Mouse (Mus musculus) retina, embryonic 14.5 days (tissue): ENCODE measurements around the gene Casq2.

Source experiments
- DNase-seq: peaks from one replicate; pipeline ENCODE4 v3.0.0-alpha.2; 2015; ENCODE audit warnings: low spot score

Casq2 gene

DNA sequence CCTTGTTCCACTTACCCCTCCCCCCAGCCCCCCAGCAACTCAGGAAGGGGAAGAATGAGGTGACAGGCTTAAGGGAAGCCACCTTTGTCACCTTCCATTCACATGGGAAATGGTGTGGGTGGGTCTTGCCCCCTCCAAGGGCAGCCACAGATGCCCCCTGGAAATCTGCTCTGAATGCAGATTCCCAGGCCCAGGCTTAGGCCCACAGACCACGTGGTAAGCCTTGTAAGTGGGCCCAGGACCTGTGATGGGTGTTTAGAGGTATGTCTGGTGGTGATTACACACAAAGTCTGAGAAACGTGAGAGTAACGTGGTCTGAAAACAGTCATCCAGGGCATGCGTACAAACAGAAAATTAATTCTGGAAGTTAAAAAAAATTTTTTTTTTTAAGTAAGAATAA is 78.7 kb downstream of the Casq2 start:
- no peak for DNase-seq

DNA sequence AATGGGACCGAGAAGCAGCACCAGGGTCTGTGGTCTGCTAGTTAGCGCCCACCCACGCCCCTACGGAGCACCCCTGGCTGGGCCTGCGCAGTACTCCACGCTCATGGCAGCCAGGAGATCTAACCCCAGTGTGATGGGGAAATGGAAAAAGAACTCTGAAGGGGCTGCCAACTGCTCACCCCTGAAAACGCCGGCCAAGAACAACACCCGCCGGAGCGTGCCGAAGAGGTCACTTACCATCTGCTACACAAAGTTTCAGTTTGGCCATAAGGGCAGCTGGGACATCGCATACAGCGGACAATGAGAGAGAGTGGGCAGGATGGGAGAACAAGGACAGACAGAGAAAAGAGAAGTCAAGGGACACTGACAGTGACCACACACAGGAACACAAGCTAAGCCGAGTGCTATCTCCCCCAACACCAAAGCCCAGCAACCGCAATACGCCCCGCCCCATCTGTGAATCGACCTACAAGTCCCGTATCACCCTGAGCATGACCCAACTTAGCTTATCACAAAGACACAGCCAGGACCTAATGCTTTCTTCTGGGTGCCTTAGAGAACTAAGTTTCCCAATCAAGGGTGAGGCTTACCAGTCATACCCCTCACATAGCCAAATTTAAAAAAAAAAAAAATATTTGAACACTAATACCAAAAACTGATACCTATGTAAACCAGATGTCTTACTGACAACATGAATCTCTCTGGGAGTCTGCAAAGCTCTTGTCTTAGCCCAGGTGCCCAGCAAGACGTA is 79.5 kb downstream of the Casq2 start:
- DNase-seq: no peak

DNA sequence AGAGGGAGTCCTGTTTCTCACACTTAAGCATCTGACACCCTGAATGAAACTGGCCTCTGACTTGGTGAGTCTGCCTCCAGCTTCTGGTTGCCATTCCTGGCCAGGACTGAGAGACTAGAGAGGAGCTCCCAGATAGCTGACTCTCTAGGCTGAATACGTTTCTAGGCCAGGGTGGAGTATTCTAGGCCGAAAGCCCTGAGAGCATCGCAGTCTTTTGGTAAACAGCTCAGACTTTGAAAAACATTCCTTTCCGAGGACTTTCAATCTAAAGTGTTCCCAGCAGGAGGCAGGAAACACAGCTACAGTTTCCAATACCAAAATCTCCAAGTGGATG is 80.0 kb downstream of the Casq2 start:
- no peak for DNase-seq

GRCm38 (mm10) chr3:102166794-102167193 is 80.6 kb downstream of the Casq2 start:
- no peak for DNase-seq

GRCm38 (mm10) chr3:102167555-102168210 is 81.5 kb downstream of the Casq2 start:
- peak; percentile 35 for DNase-seq

- no peak for DNase-seq
Measured at GRCm38 (mm10) chr3:102169197-102169905, 83.1 kb downstream of the Casq2 start.

DNA sequence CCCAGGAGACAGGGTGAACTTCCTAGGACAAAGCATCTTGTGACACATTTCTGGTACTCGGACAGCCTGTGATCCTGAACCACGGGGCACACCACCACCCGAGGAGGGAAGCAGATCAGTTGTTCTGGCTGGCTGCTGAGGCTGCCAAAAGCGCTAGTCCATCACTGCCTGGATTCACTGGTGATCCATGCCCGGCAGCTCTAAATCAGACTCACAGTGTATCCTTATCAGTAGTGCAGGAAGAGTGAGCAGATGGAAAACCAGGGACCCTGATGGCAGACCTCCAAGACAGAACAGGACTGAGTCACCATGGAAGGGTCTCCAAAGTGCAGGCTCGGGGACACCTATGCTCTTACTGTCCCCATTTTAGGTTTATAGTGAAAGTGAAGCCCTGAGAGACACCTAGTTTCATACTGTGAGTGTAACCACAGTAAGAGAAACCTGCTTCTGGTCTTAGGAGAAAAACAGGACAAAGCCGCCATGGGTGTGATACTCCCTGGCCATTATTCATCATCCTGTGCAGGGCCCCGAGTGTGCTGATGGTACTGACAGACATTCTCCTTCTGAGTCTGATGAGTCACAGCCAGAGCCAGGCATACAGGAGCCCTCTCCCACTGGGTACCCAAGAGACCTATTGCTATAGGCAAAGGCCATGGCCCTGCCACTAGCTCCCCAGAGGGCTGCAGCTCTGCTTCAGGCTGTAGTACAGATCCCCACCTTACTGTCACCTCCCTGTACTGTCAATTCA is 88.1 kb downstream of the Casq2 start:
- no peak for DNase-seq

DNA sequence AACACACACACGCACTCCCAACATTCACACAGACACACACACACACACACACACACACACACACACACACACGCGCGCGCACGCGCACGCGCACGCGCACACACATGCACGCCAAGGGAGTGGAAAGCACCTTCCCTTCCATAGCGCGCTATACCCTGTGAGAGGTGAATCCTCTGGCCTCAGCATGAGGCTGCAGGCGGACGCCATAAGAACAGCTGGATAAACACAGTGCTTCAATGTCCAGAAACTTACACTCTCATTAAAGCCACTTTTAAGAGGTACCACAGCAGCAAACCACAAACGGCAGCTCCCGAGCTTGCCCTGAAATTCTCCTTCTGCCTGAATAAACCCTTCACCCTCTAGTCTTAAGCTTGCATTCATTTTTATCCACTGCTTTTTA is 89.5 kb downstream of the Casq2 start:
- no peak for DNase-seq

DNA sequence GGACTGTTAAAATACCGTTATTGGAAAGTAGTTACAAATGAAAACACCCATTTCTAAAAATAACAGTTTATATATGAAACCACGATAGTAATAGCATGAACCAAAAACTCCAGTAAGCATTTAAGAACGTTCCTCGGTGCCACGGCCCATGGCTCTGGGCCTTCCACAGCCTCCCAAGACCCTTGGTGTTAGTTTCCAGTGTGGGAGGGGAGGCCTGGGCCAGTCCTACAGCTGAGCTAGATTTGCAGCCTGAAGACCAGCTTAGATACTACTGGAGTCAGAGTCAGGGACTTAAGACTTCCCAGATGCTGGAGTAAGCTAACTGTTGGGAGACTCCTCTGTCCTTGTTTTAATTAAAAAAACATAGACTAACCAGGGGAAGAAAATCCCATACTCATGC is 89.9 kb downstream of the Casq2 start:
- DNase-seq: no peak

DNA sequence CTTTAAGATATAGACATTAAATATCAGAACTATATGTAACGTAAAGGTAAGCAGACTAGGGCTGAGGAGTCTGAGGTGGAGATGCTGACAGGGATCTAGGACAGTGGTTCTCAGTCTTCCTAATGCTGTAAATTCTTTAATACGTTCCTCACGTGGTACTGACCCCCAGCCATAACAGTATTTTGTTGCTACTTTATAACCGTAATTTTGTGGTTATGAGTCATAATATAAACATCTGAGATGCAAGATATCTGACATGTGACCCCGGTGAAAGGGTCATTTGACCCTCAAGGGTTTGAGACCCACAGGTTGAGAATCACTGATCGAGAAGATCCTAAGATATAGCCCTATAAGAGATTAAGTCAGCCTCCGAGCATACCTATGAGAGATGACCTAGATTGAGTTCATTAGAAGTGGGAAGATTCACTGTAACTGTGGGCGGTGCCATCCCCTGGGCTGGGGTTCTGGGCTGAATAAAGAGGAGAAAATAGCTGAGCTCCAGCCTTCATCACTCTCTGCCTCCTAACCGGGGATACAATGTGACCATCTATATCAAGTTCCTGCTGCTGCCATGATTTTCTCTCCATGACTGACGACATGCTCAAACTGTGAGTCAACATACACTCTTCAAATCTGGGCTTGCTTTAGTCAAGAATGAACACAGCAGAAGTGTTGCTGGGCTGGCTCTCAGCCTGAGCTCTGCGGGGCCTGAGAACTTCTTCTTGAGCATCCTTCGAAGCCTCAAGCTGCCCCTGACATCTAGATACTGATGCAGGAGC is 91.8 kb downstream of the Casq2 start:
- DNase-seq: no peak

- no peak for DNase-seq
Measured at GRCm38 (mm10) chr3:102179869-102180268, 93.7 kb downstream of the Casq2 start.

GRCm38 (mm10) chr3:102180746-102181145 is 94.5 kb downstream of the Casq2 start:
- no peak for DNase-seq

DNA sequence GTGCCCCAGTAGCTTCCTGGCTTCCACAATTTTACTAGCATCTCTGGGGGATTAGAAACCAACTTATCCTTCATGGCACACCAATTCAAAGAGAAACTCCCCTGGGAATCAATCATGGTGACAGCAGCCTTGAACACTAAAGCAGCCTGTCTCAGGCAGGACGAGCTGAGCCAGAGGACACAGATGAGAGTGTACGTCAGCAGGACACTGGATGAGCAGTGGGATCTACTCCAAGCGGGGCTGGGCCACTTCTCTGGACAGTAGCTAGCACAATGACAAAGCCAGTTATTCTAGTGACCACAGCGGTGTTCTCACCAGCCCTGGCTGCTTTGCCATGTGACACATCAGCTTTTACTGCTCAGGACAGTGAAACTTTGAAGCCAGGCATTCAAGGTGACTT is 95.0 kb downstream of the Casq2 start:
- DNase-seq: no peak

DNA sequence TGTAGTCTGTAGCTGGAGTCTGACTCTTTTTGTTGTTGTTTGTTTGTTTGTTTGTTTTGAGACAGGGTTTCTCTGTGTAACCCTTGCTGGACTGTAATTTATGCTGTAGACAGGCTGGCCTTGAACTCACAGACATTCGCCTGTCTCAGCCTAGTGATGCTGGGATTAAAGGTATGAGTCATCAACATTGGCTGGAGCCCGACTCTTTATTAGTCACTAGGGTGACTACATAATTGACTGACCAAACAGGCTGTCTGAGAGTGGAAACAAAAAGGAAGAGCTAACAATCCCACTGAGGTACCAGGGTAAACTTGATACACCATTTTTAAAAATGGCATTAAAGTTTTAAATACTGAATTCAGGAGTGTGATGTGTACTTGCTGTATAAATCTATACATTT is 96.4 kb downstream of the Casq2 start:
- no peak for DNase-seq

- DNase-seq: no peak
Measured at GRCm38 (mm10) chr3:102184721-102185120, 98.5 kb downstream of the Casq2 start.

DNA sequence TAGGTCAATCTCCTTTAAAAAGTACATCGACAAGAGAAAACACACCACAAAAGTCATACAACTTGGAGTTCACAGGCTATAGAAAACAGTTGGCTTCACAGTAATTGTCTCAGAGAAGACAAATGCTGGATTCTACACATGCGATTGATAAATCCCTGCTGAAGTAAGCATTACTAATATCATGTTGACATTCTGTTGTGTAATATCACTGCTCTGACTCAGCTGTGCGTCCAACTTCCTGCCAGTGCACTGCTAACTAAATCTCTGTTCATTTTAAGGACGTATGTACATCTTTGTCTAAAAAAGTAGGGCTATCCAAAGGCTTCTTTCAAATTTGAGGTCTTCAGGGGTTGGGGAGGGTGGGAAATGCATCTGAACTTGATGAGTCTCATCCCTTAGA is 101.2 kb downstream of the Casq2 start:
- DNase-seq: no peak

- DNase-seq: no peak
Measured at GRCm38 (mm10) chr3:102188972-102189371, 102.8 kb downstream of the Casq2 start.

DNA sequence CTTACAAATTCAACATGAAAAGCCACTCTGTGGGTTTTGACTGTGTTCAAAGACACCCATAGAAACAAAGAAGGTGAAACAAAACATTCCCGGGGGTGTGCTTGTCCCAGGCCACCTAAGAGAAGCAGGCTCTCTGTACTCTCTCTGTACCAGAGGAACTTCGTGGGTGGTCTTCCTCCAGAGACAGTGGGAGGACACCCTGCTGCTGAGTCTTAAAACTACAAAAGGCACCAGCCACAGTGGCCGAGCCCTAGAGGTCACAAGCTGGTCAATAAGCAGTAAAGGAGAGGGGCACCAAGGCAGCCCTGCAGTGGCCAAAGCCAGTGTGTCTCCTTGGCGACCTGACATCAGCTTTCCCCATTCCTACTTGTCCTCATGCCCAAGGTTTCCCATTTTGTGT is 103.8 kb downstream of the Casq2 start:
- peak; percentile 46 for DNase-seq

GRCm38 (mm10) chr3:102190642-102191041 is 104.4 kb downstream of the Casq2 start:
- no peak for DNase-seq

DNA sequence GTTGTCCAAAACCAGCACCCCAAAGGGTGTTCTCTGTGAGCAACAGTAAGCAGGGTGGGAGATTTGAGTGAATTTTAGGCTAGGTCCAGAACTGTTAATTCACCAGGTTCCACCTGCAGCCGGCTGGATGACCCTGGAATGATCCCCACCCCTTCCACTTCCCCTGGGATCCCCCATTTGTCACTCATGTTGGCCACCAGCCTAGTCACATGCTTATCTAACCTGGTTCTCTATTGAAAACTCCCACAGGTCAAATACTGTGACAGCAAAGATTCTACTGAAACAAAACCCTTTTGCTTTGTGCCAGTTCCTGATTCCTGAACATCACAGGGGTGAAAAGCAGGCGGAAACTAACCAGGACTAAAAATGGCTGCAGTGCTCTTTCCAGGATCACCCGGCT is 105.4 kb downstream of the Casq2 start:
- no peak for DNase-seq

DNA sequence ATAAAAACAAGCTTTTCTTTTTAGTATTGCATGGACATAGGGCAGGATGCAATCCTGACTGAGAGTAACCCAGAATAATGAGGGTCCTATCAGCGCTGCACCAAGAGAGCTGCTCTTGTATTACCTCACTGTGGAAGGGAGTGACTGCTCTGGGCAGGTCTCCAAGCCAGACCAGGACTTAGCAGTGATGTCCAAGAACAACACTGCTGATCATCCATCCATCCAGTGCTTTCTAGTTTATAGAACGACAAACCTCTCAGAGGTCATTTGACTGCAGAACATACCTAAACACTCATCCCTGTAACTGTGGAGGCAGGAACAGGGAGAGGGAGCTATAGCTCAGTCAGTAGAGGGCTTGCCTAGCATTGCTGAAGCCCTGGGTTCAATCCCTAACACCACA is 106.4 kb downstream of the Casq2 start:
- DNase-seq: no peak
